Mouse (Mus musculus): Measurements from ENCODE around the gene Zfp523.

Gene Zfp523

GRCm38 (mm10) chr17:28244714-28245113, 67.8 kb downstream of the Zfp523 start:
- no peak for DNase-seq (ENCODE audit: low read depth)

GRCm38 (mm10) chr17:28246640-28247039, 69.7 kb downstream of the Zfp523 start:
- DNase-seq (ENCODE audit: low read depth) = no peak

GRCm38 (mm10) chr17:28247613-28248012, 70.7 kb downstream of the Zfp523 start:
- no peak for DNase-seq (ENCODE audit: low read depth)

GRCm38 (mm10) chr17:28249062-28249461, 72.1 kb downstream of the Zfp523 start:
- DNase-seq (ENCODE audit: low read depth) = no peak

- no peak for DNase-seq (ENCODE audit: low read depth)
Measured at GRCm38 (mm10) chr17:28251579-28252280, 74.8 kb downstream of the Zfp523 start.

- DNase-seq (ENCODE audit: low read depth) = no peak
Measured at GRCm38 (mm10) chr17:28252281-28252648, 75.3 kb downstream of the Zfp523 start.

- DNase-seq (ENCODE audit: low read depth) = no peak
Measured at GRCm38 (mm10) chr17:28253216-28253615, 76.3 kb downstream of the Zfp523 start.

GRCm38 (mm10) chr17:28254804-28255203, 77.9 kb downstream of the Zfp523 start:
- no peak for DNase-seq (ENCODE audit: low read depth)

Data from induced T-regulatory cell, adult 2 months (primary cell).